Mouse (Mus musculus) frontal cortex, adult (tissue): ENCODE data around the gene Unk.

Experiments used
- ATAC-seq: cut with Nextera tagmentation; 2 replicates; pipeline ENCODE4 v1.9.2; 2017; ENCODE audit warnings: mild to moderate bottlenecking, moderate library complexity, mixed read lengths; ENCODE audit not compliant: low TSS enrichment

The Unk gene

DNA sequence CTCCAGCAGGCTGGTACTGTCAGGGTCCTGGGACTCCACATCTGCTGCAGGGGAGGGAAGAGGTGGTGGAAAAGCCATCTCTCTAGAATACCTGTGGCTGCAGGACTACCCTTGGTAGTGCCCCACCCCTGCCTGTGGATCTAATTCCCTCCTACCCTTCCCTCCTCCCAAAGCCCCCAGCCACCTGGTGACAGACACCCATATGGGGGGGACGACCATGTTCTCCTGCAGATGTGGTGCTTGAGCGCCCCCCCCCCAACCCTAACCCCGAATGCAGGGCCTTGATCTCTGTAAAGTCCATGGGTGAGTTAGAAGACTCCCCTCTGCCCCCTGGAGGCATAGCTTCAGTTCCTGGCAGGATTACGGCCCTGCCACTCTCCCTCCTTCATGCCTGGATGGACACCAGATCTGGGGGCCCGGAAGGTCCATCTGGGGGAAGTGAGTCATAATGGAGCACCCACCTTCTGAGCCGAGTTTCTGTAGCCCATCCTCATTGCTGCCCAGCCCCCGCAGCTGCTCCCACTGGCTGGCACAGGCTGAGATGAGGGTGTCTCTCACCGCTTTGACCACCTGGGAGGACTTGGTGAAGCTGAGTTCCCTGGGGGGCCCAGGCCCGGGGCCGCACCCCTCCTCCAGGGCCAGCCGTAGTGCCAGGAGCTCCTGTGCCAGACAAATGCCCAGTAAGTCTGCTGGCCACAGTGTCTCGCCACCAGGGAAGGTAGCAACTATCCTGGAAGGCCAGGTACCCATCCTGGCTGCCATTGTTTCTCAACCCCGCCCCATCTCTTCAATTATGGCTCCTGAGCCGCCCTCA is 77.0 kb downstream of the Unk start:
- ATAC-seq = no peak

DNA sequence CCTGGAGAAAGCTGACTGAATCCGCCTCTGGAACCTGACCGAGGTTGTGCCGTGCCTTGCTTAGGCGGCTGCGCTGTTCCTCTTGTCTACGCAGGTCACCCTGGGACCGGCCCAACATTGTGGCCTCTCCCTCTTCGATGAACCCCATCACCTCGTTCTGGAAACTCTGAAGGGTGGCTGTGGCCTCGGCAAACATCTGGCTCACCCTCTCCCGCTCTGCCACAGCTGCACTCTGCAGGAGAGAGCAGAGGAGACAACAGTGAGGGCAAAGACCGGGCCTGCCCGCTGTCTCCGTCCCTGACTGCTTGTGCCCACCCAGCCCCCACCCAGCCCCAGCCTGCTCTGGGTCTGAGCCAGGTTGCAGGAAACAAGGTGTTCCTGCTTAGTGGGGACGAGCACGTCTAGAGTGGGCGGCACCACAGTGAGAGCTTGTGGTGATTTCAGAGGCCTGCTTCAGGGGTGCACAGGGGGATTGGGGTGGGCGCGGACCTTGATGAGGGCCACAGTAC is 77.7 kb downstream of the Unk start:
- no peak for ATAC-seq

- ATAC-seq = no peak
These were observed 78.5 kb downstream of the Unk start for GRCm38 (mm10) chr11:116108464-116109137.

GRCm38 (mm10) chr11:116109441-116110081 is 79.4 kb downstream of the Unk start:
- no peak for ATAC-seq

GRCm38 (mm10) chr11:116110131-116110530 is 80.0 kb downstream of the Unk start:
- no peak for ATAC-seq

DNA sequence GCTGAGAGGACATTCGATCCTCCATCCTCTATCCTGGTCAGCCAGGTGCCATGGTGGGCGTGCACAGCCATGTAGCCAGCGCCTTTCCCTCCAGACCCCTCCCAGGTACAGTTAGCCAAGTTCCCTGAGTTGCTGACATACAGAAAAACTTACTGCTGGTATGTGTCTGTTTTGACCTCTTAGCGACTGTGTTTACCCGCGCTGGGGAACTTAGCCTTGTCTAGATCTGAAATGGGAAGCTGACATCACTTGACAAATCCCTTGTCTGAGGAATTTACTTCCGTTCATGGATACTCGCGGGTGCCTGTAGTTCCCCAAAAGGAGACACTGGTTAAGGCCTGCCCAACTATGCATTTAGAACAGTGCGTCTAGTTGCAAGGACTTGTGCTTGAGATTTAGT is 80.4 kb downstream of the Unk start:
- ATAC-seq = no peak
